Mouse (Mus musculus): ENCODE results near the gene Umod.

DNA sequence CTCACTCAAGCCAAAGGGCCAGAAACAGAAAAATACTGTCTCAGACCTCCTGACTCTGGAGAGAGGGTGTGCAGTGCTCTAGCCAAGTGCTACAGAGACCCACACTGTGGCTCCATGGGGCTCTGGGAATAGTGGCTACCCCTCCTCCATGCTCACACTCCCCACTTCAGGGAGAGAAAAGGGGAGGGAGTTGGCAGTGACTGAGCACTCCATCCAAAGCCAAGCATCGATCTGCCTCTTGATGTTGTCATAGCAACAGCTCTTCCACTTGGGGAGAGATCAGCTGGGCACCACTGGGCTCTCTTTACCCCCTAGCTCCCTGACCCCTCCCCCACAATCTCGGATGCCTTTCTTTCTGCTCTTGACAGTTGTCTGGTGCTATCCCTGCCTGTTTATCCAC is 58.4 kb downstream of the Umod start:
- TF ChIP-seq CTCF (IDR thresholded peaks at IDR 0.05; ENCODE audit: low read depth), result no peak
- no peak for TF ChIP-seq EP300 (IDR thresholded peaks at IDR 0.05; ENCODE audit: low read depth)
